Mouse (Mus musculus): ENCODE data around the gene Rps6ka4.

The Rps6ka4 gene

GRCm38 (mm10) chr19:6851497-6851896 is 11.1 kb upstream of the Rps6ka4 start:
- no peak for DNase-seq (ENCODE audit: low spot score)

- peak; percentile 32 for DNase-seq (ENCODE audit: low spot score)
These were observed 9.2 kb upstream of the Rps6ka4 start for GRCm38 (mm10) chr19:6849506-6850068.

GRCm38 (mm10) chr19:6847841-6848517 is 7.5 kb upstream of the Rps6ka4 start:
- peak; percentile 40 for DNase-seq (ENCODE audit: low spot score)

- no peak for DNase-seq (ENCODE audit: low spot score)
These were observed 5.6 kb upstream of the Rps6ka4 start for GRCm38 (mm10) chr19:6846050-6846449.

- DNase-seq (ENCODE audit: low spot score) = no peak
These were observed 1.9 kb upstream of the Rps6ka4 start for GRCm38 (mm10) chr19:6842353-6842752.

- no peak for DNase-seq (ENCODE audit: low spot score)
These were observed 809 bp upstream of the Rps6ka4 start for GRCm38 (mm10) chr19:6841292-6841597.

GRCm38 (mm10) chr19:6839615-6840474 is 591 bp downstream of the Rps6ka4 start:
- peak; percentile 32 for DNase-seq (ENCODE audit: low spot score)

- DNase-seq (ENCODE audit: low spot score) = no peak
These were observed 8.1 kb downstream of the Rps6ka4 start for GRCm38 (mm10) chr19:6832363-6832762.

GRCm38 (mm10) chr19:6831331-6831730 is 9.1 kb downstream of the Rps6ka4 start:
- peak; percentile 51 for DNase-seq (ENCODE audit: low spot score)

GRCm38 (mm10) chr19:6830556-6831316 is 9.7 kb downstream of the Rps6ka4 start:
- DNase-seq (ENCODE audit: low spot score) = peak; percentile 20

GRCm38 (mm10) chr19:6829870-6830555 is 10.4 kb downstream of the Rps6ka4 start:
- DNase-seq (ENCODE audit: low spot score) = peak; percentile 49

- peak; percentile 44 for DNase-seq (ENCODE audit: low spot score)
These were observed 11.4 kb downstream of the Rps6ka4 start for GRCm38 (mm10) chr19:6829069-6829468.

GRCm38 (mm10) chr19:6826601-6827000 is 13.8 kb downstream of the Rps6ka4 start:
- DNase-seq (ENCODE audit: low spot score) = no peak

- DNase-seq (ENCODE audit: low spot score) = no peak
These were observed 15.1 kb downstream of the Rps6ka4 start for GRCm38 (mm10) chr19:6825384-6825783.

- DNase-seq (ENCODE audit: low spot score) = no peak
These were observed 19.8 kb downstream of the Rps6ka4 start for GRCm38 (mm10) chr19:6820538-6821195.

GRCm38 (mm10) chr19:6819143-6819827 is 21.2 kb downstream of the Rps6ka4 start:
- no peak for DNase-seq (ENCODE audit: low spot score)

- no peak for DNase-seq (ENCODE audit: low spot score)
These were observed 25.5 kb downstream of the Rps6ka4 start for GRCm38 (mm10) chr19:6814958-6815357.

- peak; percentile 32 for DNase-seq (ENCODE audit: low spot score)
These were observed 26.1 kb downstream of the Rps6ka4 start for GRCm38 (mm10) chr19:6814366-6814765.
